Mouse (Mus musculus): ENCODE results near the gene Il10rb.
"Not testable (repeated sequence)": the region's sequence is repeated elsewhere in the genome, so short reads cannot be mapped to it uniquely, and the experiment has no call there.

Gene Il10rb

DNA sequence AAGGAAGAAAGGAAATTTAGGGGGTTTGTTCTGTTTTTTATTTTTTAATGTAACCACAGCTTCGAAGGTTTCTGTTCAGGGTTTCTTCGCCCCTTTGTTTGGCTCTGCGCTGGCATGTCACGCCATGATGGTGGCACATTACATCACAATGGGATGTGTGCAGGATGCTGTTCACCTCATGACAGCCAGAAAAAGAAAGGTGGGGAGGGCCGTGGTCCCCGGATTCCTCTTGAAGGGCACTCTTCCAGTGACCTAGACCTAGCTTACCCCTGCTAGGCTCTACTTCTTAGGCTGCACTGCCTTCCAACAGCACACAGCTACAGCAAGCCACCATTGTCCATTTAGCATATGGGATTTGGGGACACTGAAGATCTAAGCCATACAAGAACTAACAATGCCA is 19.9 kb downstream of the Il10rb start:
- no peak for DNase-seq

DNA sequence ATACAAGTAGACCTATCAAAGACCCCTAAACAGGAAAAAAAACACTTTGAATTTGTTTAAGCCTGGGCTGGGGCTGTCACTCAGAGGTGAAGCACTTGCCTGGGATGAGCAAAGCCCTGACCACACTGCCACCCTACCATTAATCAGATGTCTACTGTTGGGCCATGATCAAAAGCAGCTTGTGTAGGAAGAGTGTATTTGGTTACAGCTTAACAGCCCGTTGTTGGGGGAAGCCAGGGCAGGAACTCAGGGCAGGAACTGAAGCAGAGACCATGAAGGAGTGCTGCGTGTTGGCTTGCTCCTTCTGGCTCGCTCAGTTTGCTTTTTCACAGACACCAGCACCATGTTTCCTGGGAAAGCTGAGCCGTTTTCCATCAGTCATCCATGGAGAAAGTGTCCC is 20.6 kb downstream of the Il10rb start:
- no peak for DNase-seq

DNA sequence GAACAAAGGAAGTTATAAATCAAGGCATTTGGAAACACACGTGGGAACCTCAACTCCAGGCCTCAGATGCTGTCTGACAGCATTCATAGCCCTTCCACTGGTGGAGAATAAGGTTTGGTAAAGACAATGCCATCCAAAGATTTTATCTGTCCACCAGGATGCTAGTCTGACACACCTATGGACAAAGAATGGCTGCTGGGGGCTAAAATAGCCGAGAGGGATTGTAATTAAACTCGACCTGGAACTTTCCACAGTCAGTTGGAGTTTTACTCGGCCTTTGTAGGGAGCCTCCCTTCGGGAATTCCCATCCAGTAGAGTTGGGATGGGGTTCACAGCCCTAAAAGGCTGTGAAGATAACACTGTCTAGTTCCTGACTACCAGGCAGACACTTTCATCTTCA is 21.5 kb downstream of the Il10rb start:
- no peak for DNase-seq

DNA sequence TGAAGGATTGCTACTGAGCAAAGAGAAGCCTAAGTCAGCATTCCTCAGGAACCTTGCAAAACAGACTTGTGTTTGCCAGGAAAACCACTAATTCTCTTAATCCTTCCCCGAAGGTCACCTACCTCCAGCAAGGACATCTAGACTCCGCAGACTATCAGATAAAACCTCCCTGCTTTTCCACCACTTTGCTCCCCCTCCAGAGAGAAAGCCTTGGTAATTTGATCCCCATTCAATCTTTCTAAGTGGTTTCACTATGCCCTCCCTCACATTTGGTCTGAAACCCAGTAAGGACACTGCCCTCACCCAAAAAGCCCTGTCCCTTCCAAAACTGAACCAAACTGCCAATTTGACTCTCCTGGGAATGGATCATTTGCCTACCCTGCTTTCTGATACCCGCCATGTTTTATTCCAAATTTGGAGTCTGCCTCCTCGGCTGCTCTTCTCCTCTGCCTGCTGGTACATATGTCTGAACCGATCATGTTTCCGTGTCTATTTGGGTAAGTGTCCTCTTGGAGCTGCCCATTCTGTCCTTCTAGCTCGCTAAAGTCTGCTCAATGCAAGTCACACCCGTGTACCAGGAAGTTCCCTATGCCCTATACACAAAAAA is 22.4 kb downstream of the Il10rb start:
- DNase-seq = no peak

DNA sequence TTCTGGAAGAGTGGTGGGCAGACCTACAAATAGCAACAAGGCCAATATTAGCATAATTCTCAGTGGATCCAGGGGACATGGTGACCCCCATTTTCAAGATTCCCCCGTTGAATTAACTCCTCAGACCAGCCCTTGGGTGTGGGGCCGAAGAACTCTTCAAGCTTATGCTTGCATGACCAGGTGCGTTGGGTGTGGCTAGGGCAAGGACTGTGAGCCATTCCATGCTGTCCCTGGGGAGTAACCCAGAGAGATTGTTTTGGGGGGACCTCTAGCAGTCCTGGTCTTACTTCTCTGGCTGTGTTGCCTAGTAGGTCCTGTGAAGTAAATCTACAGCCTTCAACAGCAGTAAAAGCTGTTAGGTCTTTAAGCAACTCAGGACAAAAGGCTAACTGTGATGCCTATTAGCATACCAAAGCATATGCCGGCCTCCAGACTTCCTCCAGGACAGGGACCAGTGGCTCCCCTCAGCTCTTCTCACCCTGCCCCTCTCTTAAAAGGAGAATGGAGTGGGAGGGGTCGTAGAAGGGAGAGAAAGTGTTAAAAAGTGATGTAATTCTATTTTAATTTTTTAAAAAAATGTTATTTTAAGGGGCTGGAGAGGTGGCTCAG is 26.9 kb downstream of the Il10rb start:
- DNase-seq = no peak

DNA sequence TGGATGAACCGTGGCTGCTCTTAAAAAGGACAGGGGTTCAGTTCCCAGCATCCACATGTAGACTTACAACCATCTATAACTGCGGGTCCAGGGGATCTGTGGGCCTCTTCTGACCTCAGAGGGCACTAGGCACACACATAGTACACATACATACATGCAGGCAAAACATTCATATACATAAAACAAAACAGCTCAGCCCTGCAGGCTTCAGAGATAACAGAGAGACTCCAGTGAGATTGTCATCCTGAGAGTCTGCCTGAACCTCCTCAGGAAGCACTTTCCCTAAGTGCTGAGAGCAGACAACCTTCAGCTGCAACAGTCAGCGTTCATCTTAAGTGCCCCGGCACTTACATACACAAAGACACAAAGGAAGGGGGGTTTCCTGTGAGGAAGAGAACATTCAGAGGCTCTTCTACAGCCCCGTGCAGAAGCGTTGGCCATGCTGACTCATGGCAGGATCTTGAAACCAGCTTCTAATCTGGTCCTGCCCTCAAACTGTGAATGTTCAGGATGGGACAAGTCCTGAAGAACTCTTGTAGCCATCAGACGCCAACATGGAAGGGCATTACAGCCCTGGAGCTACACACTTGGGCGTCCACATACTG is 27.5 kb downstream of the Il10rb start:
- no peak for DNase-seq

DNA sequence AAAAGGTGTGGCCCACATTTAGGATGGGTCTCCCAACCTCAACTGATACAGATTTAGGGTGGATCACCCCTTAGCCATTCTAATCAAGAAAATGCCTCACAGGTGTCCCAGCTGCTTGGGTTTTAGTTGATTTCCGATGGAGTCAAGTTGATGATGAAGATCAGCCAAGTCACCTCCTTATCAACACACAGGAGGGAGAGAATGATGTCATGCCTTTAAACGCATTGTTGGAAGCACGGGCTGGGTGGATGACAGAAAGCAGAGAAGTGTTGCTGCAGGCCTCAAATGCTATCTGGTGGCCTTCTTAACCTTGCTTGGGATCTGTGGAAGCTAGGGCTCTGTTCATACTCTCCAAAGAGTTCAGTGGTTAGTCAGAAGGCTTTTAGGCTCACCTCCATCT is 28.2 kb downstream of the Il10rb start:
- no peak for DNase-seq

DNA sequence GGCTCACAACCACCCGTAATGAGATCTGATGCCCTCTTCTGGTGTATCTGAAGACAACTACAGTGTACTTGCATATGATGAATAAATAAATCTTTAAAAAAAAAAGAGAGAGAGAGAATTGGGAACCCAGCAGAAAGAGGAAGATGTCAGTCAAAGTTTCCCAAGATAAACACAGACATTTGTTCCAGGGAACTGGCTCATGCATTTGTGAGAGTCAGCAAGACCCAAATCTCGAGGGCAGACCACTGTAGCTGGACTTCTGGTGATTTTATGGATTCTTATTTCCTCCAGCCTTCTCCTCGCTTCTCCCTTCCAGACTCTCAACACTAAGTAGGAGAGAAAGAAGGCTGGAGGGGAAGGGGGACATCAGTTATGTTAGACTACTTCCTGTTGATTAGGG is 32.1 kb downstream of the Il10rb start:
- no peak for DNase-seq

DNA sequence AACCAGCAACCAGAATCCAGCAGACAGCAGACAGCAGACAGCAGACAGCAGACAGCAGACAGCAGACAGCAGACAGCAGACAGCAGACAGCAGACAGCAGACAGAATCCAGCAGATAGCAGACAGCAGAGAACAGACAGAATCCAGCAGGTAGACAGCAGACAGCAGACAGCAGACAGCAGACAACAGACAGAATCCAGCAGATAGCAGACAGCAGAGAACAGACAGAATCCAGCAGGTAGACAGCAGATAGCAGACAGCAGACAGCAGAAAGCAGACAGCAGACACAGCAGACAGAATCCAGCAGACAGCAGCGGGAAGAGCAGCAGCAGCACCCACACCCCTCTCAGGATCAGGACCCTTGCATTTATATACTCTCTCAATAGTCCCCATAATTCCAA is 32.6 kb downstream of the Il10rb start:
- not testable (repeated sequence) for DNase-seq

DNA sequence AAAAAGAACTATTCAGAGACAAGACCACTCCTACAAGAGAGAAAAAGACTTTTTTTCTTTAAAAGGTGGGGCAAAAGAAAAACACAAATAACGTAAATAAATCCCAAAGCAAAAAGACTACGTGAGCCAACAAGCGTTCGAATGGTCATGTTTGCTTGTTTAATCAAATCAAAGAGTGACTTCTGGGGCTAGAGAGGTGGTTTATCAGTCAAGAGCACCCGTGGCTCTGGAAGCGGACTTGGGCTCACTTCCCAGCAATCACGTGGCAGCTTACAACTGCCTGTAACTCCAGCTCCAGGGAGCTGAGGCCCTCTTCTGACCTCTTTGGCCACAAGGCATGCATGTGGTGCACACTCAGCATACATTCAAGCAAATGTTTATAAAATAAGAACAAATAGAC is 35.4 kb downstream of the Il10rb start:
- no peak for DNase-seq

DNA sequence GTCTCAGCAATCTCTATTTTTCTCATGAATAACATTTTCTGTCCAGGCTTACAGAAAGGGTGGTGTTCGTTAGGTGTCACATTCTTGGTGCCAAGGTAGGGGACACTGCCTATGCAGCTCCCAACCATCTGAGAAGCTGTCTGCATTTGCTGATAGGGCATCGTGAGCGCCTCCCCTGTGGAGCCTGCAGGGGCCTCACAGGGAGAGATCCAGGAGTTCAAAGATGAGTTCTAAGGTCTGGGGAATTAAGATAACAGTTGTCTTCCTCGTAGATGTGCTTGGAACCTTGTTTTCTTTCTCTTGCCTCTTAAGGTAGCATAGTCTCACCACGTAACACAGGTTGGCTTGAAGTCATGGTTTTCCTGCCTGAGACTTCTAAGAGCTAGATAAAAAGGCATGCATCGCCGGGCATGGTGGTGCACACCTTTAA is 35.9 kb downstream of the Il10rb start:
- no peak for DNase-seq

DNA sequence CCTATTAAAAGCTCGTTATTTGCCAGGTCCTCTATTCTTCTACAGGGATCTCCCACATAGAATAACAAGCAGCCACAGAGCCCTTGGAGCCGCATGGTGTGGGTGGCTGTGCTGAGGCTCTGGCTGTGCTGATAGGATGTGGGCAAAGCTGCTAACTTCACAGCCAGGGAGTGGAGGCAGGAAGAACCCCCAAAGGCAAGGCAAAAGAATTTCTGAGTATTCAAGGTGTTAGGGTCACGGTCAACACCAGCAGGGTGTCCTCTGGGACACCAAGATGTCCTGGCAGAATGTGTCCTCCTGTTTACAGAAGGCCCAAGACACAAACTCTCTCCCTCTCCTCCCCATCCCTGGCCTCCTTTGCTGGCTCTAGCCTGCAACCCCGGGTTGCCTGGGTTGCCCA is 36.5 kb downstream of the Il10rb start:
- no peak for DNase-seq

DNA sequence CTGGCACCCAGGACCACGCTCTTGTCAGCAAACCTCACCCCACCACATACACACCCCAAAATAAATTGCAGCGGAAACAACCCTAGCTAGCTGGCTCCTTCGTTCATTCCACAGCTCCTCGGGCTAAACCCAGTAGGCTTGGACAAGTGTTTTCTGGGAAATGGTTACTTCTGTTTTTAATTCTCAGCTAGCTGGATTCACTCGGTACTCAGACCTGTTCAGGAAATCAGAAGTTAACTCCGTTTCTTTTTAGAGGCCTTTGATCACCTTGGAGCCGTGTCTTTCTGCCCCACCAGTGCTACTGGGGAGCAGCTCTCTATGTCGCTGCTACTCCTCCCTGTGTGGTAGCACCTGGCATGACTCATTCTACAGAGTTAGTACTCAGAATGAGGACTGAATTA is 37.2 kb downstream of the Il10rb start:
- DNase-seq = no peak

DNA sequence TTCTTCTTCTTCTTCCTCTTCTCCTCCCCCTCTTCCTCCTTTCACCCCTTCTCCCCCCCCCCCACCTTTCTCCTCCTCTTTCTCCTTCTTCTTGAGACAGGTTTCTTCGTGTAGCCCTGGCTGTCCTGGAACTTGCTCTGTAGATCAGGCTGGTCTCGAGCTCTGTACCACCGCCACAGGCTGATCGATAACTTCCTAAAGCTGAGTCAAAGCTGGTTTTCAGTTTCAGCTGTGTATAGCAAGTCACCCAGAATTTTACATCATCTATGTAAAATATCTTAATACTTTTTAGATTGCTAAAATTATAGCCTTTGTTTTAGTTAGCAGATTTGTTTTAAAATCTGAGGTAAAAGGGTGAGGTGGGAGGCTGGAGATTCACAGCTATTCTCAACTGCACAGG is 38.9 kb downstream of the Il10rb start:
- no peak for DNase-seq

DNA sequence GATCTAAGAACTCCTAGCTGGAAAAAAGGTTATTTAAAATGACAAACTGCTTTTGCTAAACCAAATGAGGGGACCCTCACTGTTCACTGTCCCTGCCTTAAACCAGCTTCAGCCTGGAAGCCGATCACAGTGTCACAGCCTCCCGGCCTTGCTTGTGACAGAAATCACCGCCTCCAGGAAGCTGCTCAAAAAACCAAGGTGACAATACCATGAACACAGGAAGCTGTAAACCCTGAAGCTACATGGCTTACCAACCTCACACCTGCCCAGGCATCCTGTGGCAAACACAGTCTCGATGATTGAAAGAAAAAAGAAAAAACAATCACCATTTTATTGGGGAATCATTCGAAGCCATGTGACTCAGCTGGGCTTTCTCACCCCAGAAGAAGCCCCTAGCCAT is 39.6 kb downstream of the Il10rb start:
- DNase-seq = no peak

DNA sequence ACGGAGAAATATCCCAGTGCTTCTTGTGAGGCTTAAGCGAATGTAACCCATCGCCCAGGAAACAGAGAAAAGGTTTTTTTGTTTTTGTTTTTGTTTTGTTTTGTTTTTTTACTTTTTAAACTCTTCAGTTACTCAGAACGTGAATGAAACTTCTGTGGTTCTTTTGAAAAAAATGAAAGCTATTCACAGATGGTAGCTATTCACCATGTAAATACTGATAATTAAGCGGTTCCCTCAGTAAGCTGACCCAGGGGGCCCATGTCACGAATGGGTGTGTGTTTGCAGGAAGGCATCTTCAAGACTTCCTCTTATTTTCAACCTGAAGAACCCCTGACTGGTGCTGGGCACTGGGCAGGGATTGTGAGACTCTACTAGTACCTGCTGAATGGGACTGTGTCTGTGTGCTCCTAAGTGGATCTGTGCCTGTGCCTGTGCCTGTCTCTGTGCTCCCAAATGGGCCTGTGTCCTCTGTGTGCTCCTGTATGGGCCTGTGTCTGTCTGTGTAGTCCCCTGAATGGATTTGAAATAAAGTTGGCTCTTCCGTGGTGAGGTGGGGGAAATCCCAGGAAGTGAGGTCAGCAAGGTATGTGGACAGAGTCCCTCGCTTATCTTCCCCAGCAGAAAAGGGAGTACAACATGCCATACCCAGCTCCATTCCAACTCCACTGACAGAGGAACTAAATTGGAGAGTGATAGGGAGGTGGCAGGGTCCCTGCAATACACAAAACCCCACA is 41.0 kb downstream of the Il10rb start:
- DNase-seq = no peak

DNA sequence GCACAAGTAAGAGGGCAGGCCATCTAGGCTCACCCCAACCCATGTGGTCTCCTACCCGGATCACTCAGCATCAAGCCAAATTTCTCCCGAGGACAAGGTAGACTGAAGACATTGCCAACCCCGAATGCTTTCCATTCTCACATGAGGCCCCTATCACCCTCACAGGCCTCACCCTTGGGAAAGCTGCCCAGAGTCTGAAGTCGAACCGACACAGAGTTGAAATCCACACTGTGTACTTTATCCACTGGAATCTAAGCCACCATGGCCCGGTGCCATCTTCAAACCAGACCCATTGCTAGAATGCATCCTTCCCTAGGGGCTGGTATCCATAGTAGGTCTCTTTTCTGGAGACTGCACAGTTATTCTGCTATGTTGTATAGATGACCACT is 41.5 kb downstream of the Il10rb start:
- no peak for DNase-seq

DNA sequence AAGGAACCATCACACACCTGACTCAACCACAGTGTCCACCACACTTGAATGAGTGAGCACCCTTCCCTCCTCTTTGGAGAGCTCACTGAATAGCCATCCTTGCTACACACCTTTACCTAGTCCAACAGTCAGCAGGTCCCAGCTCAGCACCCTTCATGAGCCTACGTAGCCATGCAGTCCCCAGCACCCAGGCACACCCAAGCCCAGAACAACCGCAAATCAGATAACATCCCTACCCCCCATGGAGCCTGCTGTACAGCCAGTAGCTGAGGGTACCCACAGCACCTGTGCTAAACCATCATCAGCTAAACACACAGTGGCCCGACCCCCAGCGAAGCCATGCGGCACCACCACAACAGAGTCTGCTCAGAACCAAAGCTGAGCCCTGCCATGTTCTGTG is 42.1 kb downstream of the Il10rb start:
- no peak for DNase-seq

DNA sequence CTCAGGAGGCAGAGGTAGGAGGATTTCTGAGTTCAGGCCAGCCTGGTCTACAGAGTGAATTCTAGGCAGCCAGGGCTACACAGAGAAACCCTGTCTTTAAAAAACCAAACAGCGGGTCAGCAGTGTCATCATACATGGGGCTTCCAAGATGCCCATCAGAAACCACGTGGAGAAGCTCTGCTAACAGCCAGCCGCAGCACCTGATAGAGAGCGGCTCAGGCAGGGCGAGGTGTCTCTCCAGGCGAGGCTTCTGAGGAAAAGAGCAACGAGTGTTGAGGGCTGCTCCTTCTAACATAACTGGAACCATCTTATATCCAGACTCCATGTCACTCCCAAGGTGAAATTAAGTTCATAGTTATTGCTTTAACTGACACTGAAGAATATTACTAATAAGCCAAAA is 42.9 kb downstream of the Il10rb start:
- no peak for DNase-seq

DNA sequence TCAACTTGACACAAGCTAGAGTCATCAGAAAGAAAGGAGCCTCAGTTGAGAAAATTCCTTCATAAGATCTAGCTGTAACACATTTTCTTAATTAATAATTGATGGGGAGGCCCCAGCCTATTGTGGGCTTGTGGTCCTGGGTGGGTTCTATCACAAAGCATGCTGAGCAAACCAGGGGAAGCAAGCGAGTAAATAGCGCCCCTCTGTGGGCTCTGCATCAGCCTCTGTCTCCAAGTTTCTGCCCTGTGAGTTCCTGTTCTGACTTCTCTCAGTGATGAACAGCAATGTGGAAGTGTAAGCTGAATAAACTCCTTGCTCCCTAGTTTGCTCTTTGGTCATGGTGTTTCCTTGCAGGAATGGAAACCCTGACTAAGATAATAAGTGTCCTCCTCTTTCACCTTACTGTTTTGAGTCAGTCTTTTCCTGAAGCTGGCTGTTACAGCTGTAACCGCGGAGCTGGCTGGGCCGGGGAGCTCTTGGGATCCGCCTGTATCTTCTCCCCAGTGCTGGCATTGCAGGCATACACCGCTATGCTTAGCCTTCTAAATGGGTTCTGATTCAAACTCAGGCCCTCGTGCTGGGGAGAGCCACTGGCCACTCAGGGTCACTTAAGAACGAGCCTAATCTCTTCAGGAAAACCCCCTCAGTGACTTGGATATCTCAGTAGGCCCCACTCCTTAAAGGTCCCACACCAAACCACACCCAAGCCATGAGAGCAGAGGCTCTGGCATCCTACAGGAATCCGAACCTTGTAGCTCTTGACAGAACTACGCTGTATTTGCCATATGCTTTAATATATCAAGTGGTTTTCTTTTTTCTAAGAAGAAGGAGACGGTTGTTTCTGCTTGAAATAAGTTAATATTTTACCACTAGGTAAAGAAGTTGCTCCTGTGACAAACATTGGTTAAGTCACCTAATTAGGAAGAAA is 44.4 kb downstream of the Il10rb start:
- DNase-seq = no peak

DNA sequence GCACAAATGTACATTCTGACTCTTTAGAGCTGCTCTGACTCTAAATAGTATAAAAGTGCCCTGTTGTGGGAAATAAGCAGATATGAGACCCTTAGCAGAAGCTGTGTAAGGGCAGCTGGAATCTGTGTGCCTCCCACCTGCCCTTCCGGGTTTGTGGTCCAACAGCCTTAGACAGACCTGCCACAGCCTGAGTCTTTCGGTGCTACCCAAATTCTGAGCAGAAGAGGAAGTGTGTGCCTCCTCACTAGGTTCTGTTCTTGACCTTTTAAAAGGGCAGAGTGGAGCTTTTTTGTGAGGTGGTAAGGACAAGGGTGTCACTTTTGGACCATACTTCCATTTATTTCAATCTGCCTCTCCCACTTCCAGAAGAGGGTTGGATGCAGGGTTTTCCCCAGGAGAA is 46.0 kb downstream of the Il10rb start:
- DNase-seq = no peak

DNA sequence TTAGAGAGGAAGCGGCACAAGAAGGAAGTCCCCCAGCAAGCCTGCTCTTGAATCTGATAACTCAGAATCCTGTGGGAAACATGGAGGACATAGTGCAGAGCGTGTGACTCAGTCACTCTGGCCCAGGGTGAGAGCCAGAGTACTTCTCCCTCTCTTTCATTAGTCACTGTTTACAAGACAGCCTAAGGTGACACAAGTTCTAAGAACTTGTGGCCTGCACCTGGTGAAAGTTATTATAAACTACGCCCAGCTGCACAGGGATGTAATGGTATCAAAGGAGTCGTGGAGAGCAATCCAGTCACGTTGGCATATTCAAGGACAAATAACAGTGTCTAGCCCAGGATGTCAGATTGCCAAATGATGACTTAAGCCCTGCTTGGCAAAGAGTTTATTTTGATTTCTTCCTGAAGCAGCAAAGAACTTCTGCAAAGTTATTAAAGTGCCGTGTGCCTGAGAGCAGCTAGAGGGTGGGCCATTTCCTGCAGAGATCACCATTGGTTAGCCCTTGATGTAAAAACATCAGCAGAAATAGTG is 46.5 kb downstream of the Il10rb start:
- no peak for DNase-seq

DNA sequence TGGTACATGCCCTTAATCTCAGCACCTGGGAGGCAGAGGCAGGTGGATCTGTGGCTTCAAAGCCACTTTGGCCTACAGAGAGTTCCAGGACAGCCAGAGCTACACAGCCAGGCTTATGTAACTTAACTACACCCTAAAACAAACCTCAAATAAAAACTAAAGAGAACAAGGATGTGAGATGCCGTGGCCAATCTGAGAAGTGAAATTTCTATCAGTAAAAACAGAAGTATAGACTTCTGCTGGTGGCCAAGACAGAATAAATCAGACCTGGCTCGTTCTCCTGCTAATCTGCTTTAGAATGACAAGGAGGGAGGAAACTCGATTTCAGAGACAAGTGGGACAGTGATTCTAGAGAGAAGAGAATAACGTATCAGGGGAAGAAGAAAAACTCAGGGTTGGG is 49.9 kb downstream of the Il10rb start:
- DNase-seq = no peak

Measured in cerebellum, adult 11-12 months (tissue).